Mouse (Mus musculus) layer of hippocampus, adult 8-10 months (tissue): Measurements from ENCODE around the gene Dlx5. TPM values are rescaled to one million over a fixed set of nuclear protein-coding genes. Genes with fewer than 3 reads are reported as not detected.

ENCODE experiments used
- DNase-seq, 2 experiments: peaks; one replicate each; pipeline ENCODE4 v3.0.0; 2022; ENCODE audit warnings: low spot score in 2 of 2
- total RNA-seq, 4 experiments: library from RNA; stranded (reverse); gene quantifications; 2 replicates each; pipeline ENCODE4 v1.2.4; 2022

Gene Dlx5
- total RNA-seq, 4 experiments from 2014 or later = 3.8 to 6.0 (median 4.7) TPM

- DNase-seq = no peak
Observed at GRCm38 (mm10) chr6:6876731-6877130, 5.2 kb downstream of the Dlx5 start.

- DNase-seq = no peak
Observed at GRCm38 (mm10) chr6:6876231-6876630, 5.7 kb downstream of the Dlx5 start.

GRCm38 (mm10) chr6:6875676-6876075 lies 6.2 kb downstream of the Dlx5 start:
- DNase-seq = no peak

- DNase-seq = no peak
Observed at GRCm38 (mm10) chr6:6875136-6875535, 6.7 kb downstream of the Dlx5 start.

DNA sequence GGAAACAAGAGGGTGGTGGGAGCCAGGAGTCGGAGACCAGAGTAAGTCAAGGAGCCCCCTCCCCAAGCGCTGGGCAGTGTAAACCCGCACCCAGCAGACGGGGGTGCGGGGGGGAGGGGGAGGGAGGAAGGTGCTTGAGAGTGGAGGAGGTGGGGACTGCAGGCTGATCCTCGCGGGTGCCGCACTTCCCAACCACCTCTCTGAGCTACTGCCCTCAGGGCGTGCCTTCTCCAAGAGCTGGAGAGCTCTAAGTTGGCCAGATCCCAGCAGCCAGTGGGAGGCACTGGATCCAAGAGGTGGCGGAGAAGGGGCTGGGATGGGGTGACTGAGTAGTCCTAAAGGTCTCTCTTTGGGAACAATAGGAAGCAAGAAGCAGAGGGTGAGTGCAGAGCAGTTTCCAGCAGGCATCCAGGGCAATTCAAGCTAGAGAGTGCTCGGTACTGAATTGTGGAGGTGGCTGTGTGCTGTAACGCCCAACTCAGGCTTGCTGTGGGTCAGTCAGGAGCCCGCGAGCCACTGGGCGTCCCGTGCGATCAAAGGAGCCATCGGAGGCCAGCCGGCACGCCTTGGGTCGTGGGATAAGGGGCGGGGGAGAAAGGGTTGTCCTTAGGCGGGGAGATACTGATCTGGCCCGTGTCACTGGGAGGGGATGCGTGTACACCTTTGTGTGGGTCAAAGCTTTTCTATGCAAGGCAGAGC lies 7.7 kb downstream of the Dlx5 start:
- DNase-seq = no peak

GRCm38 (mm10) chr6:6873476-6874072 lies 8.3 kb downstream of the Dlx5 start:
- no peak for DNase-seq

DNA sequence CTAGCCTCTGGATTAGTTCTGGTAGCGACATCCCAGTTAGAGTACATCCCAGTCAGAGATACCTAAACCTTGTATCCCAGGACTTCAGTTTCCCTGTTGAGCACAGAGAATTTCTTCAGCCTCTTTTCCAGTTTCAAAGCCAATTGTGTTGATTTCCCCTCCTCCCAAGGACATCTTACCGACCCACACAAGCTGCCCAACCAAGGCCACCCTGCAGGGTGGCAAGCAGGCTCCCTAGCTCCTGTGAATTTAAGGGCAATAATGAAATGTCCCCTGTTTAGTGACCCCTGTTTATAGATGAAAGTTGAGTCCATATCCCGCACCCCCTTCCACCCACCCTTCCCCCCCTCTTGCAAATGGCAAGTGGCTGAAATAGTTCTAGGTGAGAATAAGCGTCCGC lies 9.0 kb downstream of the Dlx5 start:
- no peak for DNase-seq

DNA sequence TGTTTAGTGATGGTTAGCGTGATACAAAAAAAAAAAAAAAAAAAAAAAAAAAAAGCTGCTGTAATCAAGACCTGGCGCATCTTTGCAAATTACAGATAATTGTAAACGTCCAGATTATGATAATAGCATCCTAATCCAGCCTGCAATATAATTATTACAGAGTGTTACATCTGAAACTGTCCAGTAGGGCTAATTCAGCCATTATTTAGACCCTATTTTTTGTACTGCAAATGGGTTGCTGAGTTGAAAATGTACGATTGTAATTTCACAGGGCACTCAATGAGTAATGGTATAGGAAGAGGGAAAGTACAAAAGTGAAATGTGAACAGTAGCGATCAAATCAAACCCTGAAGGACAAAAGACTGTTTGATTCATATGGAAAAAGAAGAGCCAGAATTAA lies 10.2 kb downstream of the Dlx5 start:
- no peak for DNase-seq

DNA sequence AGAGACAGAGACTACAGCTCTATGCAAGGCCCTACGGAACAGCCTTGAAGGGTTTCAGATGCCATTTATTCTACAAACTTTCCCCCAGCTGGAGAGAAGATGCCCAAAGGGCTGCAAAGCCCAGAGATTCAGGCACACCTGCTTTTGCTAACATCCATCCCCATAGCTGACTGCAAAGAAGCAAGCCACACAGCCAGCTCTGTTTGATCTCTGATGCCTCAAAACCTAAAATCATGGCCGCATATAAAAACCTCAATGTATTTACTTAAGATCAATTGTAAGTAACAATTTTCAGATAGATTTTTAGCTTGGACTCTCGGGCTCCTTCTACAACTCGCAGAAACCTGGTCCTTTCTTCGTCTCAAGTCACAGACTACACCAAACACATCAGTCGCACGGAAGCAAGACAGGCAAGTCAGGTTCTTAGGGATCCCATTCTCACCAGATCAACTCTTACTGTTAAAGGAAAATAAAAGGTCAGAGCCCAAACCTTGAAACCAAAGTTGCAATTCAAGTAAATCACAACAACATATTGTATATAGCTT lies 10.9 kb downstream of the Dlx5 start:
- no peak for DNase-seq

- DNase-seq = no peak
Observed at GRCm38 (mm10) chr6:6869961-6870800, 11.7 kb downstream of the Dlx5 start.

- no peak for DNase-seq
Observed at GRCm38 (mm10) chr6:6869041-6869685, 12.7 kb downstream of the Dlx5 start.

- DNase-seq = no peak
Observed at GRCm38 (mm10) chr6:6867031-6867430, 14.9 kb downstream of the Dlx5 start.

DNA sequence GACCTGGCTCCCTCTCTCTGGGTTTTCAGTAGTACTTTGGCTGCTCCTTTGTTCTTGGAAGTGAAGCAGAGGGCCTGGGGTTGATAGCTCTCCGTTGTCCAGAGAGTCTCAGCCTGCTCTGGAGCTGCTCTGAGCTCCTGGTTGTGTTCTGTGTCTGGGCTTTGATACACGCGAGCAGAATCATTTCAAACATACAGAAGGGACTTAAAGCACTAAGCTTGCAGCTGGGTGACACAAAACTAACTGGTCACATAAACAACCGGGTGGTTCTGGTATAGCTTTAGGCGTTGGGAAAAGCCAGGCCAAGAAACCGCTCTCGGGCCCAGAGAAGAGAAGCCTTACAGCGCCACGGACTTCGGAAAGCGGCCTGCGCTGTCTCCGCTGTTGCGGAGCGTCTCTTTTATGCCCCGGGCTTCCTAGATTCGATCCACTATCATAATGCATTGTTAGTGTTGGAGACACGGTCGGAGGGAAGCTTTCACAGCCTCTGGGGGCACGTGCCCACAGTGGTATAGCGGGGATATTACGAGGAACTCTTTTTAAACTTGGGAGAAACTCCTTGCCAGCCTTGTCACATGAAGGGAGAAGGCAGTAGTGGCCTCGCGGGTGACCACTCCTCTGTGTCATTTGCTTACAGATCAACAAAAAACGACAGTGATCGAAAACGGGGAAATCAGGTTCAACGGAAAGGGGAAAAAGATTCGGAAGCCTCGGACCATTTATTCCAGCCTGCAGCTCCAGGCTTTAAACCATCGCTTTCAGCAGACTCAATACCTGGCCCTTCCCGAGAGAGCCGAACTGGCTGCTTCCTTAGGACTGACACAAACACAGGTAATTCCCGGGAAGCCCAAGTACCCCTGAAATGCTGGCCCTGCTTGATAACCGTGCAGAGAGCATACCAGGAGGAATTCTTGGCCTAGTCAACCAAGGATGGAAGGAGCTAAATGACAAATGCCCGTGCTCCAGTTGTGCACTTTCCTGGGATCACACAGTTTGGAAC lies 17.1 kb downstream of the Dlx5 start:
- no peak for DNase-seq

GRCm38 (mm10) chr6:6863955-6864354 lies 17.9 kb downstream of the Dlx5 start:
- no peak for DNase-seq

DNA sequence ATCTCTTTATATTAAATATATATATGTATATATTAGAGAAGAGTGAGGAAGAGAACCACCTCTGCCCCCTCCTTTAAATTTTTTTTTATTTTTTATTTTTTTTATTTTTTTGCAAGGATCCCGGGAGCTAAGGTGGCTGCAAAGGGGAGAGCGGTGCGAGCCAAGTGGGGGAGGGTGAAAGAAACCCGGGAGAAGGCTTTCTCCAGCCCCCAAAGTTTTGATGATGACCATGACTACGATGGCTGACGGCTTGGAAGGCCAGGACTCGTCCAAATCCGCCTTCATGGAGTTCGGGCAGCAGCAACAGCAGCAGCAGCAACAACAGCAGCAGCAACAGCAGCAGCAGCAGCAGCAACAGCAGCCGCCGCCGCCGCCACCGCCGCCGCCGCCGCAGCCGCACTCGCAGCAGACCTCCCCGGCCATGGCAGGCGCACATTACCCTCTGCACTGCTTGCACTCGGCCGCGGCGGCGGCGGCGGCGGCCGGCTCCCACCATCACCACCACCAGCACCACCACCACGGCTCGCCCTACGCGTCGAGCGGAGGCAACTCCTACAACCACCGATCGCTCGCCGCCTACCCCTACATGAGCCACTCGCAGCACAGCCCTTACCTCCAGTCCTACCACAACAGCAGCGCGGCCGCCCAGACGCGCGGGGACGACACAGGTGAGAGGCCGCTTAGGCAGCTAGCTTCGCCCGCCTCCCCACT lies 18.6 kb downstream of the Dlx5 start, which contains the start of gene Dlx6:
Dlx6 (plus strand) TSS at position 175 of the 711 bp plus-strand sequence.
- DNase-seq = no peak

- DNase-seq = no peak
Observed at GRCm38 (mm10) chr6:6862611-6863010, 19.3 kb downstream of the Dlx5 start.

DNA sequence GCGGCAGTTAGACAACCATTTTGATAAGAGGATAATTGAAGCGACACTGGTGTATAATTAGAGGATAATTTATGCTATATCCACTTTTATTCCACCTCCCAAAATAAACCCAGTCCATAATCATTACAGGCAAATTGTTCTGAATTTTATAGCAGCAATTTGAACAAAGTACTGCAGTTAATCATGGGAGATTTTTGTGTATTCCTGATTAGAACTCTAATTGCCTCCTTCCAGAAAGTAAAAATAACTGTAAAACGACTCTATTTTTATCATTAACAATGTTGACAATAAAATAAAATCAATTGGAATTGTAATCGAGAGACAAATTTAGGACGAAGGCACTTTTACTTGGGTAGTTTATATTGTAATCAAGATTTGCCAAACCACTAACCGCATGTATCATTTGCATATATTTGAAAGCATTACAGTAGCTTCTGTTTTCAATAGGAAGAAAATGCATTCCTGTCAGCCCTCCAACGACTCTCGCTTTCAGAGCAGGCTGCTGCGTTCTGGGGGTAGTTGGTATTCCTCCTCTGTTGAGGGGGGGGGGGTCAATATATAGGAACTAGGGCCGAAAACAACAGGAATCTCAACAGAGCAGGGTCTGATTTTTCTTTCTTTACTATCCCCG lies 20.0 kb downstream of the Dlx5 start:
- no peak for DNase-seq

- no peak for DNase-seq
Observed at GRCm38 (mm10) chr6:6861086-6861797, 20.6 kb downstream of the Dlx5 start.
